Mouse (Mus musculus): ENCODE data around the gene Scn8a. TPM values are rescaled to one million over a fixed set of nuclear protein-coding genes. Genes with fewer than 3 reads are reported as not detected.

The Scn8a gene
- total RNA-seq, 1 experiment from 2014 or later, result 7.1 TPM

DNA sequence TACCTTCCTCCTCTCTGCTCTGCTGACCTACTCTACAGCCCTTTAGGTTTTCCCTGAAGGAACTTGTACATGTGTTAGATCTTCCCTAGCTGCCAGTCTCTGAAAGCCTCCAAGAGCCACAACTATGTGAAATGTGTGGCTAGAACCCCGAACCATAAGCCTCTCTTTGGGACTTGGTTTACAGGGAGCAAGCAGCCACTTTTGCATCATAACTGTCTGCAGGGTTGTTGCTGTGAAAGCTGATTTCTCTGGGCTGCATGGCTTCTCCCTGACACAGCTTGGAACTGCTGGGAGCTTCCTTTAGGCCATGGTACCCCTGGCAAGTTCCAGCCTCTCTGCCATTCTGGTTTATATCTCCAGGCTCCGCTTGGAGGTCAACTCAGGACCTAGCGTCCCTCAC, 132.8 kb downstream of the Scn8a start:
- no peak for ATAC-seq (ENCODE audit: extremely low read depth, insufficient number of reproducible peaks, low FRiP score, poor library complexity, severe bottlenecking)

DNA sequence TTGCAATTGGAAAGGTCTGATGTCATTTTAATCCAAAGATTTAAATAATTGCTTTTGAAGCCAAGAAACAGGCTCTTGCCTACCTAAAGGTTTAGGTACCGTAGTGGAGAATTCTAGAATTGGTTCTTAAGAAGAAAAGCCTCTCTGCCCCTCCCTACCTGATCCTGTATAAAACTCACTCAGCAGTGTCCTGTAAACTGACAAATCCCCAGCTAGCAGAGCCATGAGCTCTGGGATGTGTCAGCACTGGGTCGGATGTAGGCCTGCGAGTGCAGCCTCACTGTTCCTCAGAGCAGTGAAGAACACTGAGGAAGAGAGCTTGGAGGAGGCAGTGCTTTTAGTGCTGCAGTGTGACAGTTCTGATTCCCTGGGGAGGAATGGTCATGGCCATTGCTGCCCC, 134.9 kb downstream of the Scn8a start:
- no peak for ATAC-seq (ENCODE audit: extremely low read depth, insufficient number of reproducible peaks, low FRiP score, poor library complexity, severe bottlenecking)

DNA sequence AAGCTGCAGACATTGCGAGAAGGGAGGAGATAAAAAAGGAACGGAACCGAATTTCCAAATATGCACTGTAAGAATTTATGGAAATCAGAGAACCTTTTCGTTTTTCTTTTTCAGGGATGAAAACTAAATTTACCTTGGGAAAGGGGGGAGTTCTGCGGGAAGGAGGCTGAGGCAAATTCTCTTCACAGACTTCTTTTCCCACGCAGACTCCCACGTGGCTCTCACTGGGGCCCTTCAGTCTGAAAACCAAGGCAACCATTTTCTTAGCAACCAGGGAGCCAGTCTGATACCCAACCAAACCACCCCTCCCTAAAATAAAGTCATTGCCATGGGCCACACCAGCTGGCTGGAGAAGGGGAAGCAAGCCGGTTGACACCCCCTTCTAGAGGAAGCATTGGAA, 136.1 kb downstream of the Scn8a start:
- ATAC-seq (ENCODE audit: extremely low read depth, insufficient number of reproducible peaks, low FRiP score, poor library complexity, severe bottlenecking), result no peak

DNA sequence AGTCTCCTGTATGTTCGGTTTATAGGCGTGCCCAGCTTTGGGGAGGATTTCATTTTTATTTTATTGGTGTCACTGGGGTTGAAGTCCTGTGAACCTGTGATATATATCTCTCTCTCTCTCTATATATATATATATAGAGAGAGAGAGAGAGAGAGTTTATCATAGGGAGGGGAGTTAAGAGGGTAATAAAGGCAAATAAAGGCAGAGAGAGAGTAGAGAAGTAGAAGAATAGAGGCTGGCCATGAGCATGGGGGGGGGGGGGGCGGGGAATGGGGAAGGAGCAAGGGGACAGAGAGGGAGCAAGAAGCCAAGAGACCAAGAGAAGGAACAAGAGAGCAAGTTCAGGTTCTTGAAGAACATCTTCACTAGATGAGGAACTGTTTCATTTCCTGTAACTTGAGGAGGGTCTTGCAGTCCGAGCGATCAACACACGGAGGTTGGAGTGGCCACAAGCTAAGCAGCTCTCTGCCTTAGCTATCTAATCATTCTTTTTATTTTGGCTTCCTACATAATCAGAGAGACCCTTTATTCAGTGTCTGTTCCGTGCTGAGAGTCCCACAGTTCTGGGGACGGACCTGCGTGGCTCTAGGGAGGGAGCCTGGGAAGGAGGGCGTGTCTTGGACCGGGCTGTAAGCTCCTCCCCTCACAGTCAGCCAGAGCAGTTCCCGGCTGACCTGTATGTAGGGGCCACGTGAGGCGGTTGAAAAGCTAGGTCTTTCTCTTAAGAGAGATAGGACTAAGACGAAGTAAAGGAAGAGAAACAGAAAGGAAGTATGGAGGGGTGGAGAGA, 136.8 kb downstream of the Scn8a start:
- no peak for ATAC-seq (ENCODE audit: extremely low read depth, insufficient number of reproducible peaks, low FRiP score, poor library complexity, severe bottlenecking)

DNA sequence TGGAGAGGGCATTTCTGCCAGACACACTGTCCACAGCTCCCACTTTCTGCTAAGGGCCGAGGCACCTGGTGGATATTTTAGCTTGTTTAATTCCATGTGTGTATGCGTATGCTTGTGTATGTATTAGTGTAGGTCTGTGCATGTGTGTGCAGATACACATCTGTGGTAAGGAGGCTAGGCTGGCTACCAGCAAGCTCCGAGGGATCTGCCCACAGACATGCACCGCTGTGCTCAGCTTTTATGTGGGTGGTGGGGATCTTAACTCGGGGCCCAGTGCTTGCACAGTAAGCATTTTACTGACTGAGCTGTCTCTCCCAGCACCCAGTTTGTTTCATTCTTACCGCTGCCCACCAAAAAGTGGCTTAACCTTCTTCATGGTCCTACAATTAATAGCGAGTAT, 137.6 kb downstream of the Scn8a start:
- no peak for ATAC-seq (ENCODE audit: extremely low read depth, insufficient number of reproducible peaks, low FRiP score, poor library complexity, severe bottlenecking)

DNA sequence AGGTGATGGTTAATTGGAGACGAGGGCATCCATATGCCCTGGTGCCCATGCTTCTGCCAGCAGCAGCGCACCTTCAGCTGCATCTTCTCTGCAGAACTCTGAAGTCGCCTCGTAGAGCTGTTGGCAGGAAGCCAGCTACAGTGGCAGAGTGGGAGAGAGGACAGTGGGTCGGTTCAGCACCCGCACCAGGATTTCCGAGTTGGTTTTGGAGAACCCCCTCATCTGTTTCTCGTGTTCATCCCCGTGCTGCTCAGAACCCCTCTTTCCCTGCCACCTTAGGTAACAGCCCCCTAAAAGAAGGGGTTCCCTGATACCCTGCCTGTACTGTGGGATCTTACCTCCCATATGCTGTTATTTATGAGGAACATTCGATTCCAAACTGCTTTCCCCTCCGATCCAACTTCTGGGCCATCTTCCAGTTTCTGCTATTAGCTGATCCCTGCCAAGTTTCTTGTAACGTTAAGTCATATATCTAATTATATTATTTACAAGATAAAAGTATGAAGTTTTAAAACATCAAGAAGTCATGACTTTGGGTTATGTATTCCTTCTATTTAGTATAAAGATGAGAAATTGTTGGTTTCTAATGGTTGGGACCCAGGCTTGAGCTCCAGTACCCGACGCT, 138.8 kb downstream of the Scn8a start:
- no peak for ATAC-seq (ENCODE audit: extremely low read depth, insufficient number of reproducible peaks, low FRiP score, poor library complexity, severe bottlenecking)

DNA sequence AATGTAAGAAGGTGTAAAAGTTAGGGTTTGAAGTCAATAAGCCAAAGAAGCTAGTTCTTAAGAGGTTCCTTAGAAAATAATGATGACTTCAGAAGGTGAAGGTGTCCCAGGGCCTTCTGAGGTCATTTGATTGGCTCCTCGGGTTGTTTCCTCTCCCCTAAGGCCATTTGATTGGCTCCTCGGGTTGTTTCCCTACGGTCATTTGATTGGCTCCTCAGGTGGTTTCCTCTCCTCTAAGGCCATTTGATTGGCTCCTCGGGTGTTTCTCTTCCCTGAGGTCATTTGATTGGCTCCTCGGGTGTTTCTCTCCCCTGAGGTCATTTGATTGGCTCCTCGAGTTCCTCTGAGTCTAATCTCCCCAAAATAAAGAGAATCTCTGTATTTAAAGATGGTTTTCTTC, 141.7 kb downstream of the Scn8a start:
- ATAC-seq (ENCODE audit: extremely low read depth, insufficient number of reproducible peaks, low FRiP score, poor library complexity, severe bottlenecking), result no peak

DNA sequence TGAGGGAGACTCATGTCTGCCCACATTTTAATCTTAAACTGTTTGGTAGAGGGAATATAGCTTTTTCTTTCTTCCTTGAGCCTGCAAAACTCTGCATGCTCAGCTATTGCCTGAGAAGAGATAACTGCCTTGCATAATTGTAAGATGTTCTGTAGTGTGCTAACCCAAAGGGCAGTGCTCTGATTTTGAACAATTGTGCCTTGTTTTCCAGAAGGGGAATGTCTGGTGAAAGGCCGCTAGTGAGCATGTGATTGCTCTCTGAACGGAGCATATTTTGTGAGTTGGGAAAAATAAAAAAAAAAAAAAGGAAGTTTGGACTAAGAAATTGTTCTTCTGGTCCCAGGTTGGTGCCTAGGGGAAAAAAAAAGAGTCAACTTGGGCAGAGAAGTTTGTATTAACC, 159.3 kb downstream of the Scn8a start:
- ATAC-seq (ENCODE audit: extremely low read depth, insufficient number of reproducible peaks, low FRiP score, poor library complexity, severe bottlenecking), result no peak

DNA sequence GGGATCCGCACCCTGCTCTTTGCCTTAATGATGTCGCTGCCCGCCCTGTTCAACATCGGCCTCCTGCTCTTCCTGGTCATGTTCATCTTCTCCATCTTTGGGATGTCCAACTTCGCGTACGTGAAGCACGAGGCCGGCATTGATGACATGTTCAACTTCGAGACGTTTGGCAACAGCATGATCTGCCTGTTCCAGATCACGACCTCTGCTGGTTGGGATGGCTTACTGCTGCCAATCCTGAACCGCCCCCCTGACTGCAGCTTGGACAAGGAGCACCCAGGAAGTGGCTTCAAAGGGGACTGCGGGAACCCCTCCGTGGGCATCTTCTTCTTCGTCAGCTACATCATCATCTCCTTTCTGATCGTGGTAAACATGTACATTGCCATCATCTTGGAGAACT, 170.0 kb downstream of the Scn8a start:
- no peak for ATAC-seq (ENCODE audit: extremely low read depth, insufficient number of reproducible peaks, low FRiP score, poor library complexity, severe bottlenecking)

DNA sequence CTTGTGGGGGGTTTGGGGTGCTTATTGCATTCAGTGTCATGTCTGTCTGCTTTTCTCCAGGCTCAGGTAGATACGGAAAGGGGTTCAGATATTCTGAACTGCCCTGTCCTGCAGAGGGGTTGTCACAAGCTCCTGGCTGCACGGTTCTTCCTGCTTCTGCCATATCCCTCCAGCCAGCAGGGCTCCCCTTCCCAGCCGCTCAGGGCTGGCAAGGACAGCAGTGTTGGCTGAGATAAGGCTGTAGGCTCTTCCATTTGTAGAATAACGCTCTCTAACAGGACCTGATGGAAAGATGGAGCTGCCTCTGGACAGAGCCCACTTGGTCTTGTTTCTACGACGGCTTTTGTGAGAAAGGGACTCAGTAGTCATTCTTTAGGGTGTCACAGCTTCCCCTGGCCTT, 172.3 kb downstream of the Scn8a start:
- no peak for ATAC-seq (ENCODE audit: extremely low read depth, insufficient number of reproducible peaks, low FRiP score, poor library complexity, severe bottlenecking)

DNA sequence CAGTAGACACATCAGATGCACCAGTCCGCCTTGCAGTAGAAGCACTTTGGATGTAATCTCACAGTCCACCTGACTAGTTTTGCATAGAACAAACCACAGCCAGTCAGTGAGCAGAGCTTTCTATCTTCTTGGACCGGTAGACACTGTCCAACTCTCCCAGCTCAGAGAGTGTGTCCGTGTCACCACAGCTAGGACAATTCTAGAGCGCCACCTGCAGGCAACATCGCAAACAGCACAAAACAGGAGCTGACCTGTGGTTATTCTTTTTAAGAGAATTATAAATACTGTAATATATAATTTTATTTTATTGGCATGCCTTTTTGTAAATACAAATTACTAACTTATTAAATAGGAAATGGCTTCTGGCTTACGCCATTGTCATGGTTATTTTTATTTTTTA, 173.0 kb downstream of the Scn8a start:
- no peak for ATAC-seq (ENCODE audit: extremely low read depth, insufficient number of reproducible peaks, low FRiP score, poor library complexity, severe bottlenecking)

DNA sequence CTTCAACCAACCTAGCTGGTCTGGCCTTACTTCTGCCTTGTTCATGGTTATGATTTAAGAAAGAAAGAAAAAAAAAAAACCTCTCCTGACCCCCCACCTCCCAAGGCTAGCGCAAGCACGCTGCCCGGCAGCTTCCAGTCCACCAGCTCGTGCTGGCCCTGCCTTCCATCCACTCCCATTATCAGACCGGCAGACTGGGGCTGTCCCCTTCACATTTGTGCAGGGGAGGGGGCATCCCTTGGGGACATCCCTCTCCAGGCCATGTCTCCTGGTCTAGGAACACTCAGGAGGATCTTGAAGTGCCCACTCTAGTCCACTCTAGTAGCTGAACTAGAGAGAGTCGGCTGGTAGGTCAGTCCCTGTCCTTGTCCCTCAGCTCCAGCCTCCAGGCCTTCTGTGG, 174.9 kb downstream of the Scn8a start:
- ATAC-seq (ENCODE audit: extremely low read depth, insufficient number of reproducible peaks, low FRiP score, poor library complexity, severe bottlenecking), result no peak

DNA sequence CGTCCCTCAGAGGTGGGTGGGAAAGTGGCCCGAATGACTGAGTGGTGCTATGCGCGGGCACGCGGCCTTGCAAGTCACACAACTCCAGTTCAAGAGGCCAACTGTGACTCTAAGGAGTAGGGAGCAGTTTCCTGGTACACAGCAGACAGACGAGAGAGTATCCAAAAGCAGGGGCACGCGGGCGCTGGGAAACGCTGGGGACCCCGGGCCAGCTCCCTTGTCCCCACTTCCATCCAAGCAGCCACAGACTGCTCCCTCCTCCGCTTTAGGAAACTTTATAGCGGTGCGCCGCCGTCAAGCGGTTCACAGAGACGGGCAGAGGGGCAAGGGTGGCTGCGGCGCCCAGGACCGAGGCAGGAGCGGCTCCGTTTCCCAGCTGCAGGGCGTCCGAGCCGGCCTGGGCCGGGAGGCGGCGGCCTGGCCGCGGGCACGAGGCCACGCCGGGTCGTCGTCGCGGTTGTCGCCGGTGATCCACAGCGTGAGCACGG, 176.4 kb downstream of the Scn8a start:
- ATAC-seq (ENCODE audit: extremely low read depth, insufficient number of reproducible peaks, low FRiP score, poor library complexity, severe bottlenecking), result no peak

DNA sequence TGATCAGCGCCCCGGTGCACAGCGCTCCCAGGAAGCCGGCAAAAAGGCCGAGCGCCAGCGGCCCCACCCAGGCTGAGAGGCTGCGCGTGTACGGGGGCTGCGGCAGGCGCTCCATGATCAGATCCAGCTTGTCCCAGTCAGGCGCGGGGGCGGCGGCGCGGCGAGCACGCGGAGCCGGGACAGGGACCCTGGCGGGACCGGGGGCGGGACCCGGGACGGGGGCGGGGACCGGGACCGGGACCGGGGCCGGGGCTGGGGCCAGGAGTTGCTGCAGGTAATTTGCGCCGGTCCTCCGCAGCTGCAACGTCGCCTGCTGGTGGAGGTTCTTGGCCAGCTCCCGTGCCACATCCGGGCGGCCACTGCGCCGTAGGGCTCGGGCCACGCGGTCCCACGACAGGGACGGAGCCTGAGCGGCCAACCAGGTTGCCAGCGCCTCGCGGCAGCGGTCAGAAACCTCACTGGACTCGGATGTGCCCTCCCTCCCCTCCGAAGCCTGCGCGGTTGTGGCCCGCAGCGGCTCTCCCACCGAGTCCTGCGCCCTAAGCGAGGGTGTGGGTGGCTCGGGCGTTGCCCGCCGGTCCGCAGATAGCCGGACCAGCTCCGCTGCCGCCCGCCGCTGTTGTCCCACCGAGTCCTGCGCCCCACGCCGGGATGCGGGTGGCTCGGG, 177.0 kb downstream of the Scn8a start:
- ATAC-seq (ENCODE audit: extremely low read depth, insufficient number of reproducible peaks, low FRiP score, poor library complexity, severe bottlenecking), result no peak

DNA sequence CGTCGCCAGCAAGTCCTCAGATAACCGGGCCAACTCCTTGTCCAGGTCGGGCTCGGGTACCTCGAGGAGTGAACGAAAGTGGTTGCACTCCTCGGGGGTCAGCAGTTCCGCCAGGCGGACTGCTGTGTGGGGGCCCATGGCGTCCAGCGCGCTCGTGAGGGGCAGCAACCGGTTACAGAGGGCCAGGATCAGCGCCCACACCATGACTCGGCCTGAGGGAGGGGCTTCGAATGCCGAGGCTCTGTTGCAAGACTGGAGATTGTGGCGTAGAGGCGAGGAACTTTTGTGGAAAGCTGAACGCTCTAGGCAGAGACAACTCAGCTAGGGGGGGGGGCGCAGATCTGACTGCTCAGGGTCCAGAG, 177.5 kb downstream of the Scn8a start, which contains the start of gene Gm47841:
TSS of gene Gm47841 (minus strand) at position 204 of the 362 bp plus-strand sequence.
- ATAC-seq (ENCODE audit: extremely low read depth, insufficient number of reproducible peaks, low FRiP score, poor library complexity, severe bottlenecking), result no peak

DNA sequence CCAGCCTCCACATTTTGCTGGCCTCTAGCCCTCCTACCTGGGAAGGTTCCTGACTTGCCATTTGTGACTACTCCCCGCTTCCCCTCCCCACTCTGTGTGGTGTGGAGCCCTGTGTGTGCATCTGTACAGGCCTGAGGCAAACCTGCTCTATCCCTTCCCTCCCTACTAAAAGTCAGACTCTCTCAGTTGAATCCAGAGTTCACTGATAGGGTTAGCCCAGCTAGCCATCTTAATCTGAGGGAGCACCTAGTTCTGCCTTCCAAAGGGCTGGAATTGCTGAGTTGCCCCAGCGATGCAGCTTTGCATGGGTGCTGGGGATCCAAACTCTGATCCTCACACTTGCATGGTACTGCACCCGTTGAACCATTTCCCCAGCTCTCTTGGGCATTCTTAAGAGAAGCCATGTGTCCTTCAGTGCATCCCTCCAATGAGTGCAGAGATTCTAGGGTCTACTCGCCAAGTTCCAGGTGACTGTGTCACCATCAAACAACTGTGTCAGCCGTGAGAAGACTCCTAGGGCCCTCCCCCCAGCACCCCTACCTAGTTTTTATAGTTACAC, 178.8 kb downstream of the Scn8a start:
- no peak for ATAC-seq (ENCODE audit: extremely low read depth, insufficient number of reproducible peaks, low FRiP score, poor library complexity, severe bottlenecking)

DNA sequence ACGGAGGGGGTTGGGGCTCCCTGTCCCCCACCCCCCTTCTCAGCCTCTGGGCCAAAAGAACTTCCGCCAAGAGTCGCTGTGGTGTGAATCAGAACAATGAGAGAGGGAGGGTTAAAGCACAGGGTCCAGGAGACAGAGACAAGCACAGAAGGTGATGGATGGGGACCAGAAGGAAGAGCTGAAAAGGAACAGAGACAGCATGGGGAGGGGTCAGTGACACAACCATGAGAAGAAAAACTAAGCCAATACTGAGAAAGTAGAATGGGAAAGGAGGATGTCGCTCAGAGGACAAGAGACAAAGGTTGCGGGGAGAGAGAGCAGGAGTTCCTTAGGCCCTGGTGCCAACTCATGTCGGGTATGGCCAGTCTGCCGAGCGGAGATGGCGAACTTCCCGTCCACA, 182.2 kb downstream of the Scn8a start:
- ATAC-seq (ENCODE audit: extremely low read depth, insufficient number of reproducible peaks, low FRiP score, poor library complexity, severe bottlenecking), result no peak

DNA sequence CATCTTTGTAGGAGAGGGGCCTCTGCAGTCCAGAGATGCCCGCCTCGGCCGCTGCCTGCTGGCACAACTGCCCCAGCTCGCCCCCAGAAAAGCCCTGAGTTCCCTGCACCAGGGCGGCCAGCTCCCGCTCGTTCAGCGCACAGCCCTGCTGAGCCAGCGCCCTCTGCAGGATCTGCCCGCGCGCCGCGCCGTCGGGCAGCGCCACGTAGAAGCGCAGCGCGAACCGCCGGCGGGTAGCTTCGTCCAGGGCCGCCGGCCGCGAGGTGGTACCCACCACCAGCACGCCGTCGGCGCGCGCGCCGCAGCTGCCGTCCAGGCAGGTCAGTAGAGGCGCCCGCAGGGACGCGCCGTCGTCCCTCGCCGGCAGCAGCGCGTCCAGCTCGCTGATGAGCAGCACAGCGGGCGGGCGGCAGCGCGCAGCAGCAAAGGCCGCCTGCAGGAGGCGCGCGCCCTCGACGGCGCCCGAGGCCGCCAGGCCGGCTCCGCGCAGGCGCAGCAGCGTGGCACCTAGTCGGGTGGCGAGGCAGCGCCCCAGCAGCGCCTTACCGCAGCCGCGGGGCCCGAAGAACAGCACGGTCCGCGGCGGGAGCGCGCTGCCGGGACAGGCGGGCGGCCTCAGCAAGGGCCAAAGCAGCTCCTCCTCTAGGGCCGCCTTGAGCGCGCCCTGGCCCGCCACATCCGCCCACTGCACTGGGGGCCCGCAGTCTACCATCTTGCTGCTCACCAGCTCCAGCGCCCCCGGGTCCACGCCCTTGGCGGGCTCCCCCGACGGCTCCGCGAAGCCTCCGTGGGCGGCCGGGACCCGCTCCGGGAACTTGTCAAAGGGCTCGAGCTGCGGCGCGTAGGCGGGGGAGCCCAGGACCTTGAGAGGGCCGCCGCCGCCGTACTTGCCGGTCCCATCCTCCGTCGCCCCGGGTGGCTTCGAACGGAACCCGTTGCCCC, 183.2 kb downstream of the Scn8a start:
- ATAC-seq (ENCODE audit: extremely low read depth, insufficient number of reproducible peaks, low FRiP score, poor library complexity, severe bottlenecking), result no peak
